Mouse (Mus musculus) kidney, adult 8-10 months (tissue): Measurements from ENCODE around the gene Zscan4-ps2.
"Not testable (repeated sequence)": the region's sequence is repeated elsewhere in the genome, so short reads cannot be mapped to it uniquely, and the experiment has no call there.

ENCODE experiments used
- DNase-seq, 2 experiments: peaks; one replicate each; pipeline ENCODE4 v3.0.0; 2022

Gene Zscan4-ps2

GRCm38 (mm10) chr7:11514010-11514409, at the start of gene Zscan4-ps2:
Gene Zscan4-ps2 (plus strand): TSS chr7:11514310.
- DNase-seq: not testable (repeated sequence)
